ENCODE assay signal across 18 mouse cellular contexts in the genomic region with DNA sequence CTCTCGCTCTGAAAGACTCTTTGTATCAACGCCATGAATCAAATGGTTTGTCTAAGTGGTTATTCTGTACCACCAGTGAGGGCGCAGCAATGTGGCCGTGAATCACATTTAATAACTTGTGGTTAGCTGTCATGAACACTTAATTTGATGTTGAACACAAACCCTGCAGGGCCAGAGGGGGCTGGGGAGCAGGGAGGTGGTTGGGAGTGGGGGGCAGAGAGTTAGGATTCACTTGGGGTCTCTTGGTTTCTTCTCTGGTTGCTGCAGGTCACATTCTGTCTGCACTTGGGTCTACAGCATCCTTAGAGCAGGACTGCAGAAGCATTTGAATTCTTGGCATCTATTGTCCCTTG.
DNase-seq lines count a peak whose midpoint lies in the region; ATAC-seq and TF ChIP-seq lines count a peak whose summit lies in the region.
"Had no signal": no experiment of that assay in that cellular context is flagged by ENCODE, and none has a peak within 500 bp of the region (broad histone marks: within the 10 kb centered on the region; RNA-seq: fewer than 3 reads in every experiment).

No protein-coding gene starts in this region.

- H3K36me3 ChIP-seq in kidney, postnatal 0 days (ENCODE audit: insufficient read depth, low read length): no peaks in the 10 kb centered on the region
- no peaks in the 10 kb centered on the region for H3K36me3 ChIP-seq in kidney, embryonic 15.5 days
- no peaks in the 10 kb centered on the region for H3K36me3 ChIP-seq in neural tube, embryonic 14.5 days (ENCODE audit: control insufficient read depth, insufficient read depth, low read length)
- H3K36me3 ChIP-seq in liver, embryonic 11.5 days (ENCODE audit: control insufficient read depth, insufficient read depth, low read length): no peaks in the 10 kb centered on the region
- H3K36me3 ChIP-seq: hindbrain, embryonic 12.5 days; liver, embryonic 12.5 days; lung, embryonic 15.5 days had no signal

- H3K4me1 ChIP-seq in kidney, postnatal 0 days (replicated peaks; ENCODE audit: insufficient read depth, low read length): no peaks in the 10 kb centered on the region
- H3K4me1 ChIP-seq in kidney, embryonic 15.5 days: no peaks in the 10 kb centered on the region
- H3K4me1 ChIP-seq in neural tube, embryonic 14.5 days (ENCODE audit: control insufficient read depth, insufficient read depth, low read length): no peaks in the 10 kb centered on the region
- H3K4me1 ChIP-seq in liver, embryonic 11.5 days (replicated peaks; ENCODE audit: control insufficient read depth, insufficient read depth, low read length): no peaks in the 10 kb centered on the region
- H3K4me1 ChIP-seq: liver, embryonic 12.5 days; lung, embryonic 15.5 days had no signal

- no peak for TF ChIP-seq CTCF in kidney, postnatal 0 days (IDR thresholded peaks at IDR 0.05; ENCODE audit: low read depth)

- DNase-seq in embryo, embryonic 10.5 days (ENCODE audit: low spot score): peak; percentile 48
- no peak for DNase-seq in embryo, embryonic 10 days (ENCODE audit: low spot score)
- DNase-seq in kidney, postnatal 0 days (ENCODE audit: low spot score): peak; percentile 4
- DNase-seq in fibroblast of lung, adult 2 months (ENCODE audit: low read depth): peak; percentile 55
- no peak for DNase-seq in liver, embryonic 11.5 days (ENCODE audit: low spot score)
- no peak for DNase-seq in right cerebral cortex, postnatal 25 days
- DNase-seq: adrenal gland, postnatal 25 days; gastrocnemius, postnatal 14 days; kidney, adult 2 months had no signal

- H3K4me3 ChIP-seq in kidney, postnatal 0 days (replicated peaks; ENCODE audit: low read depth, low read length): no peak overlapping the region
- H3K4me3 ChIP-seq in kidney, embryonic 15.5 days (replicated peaks): no peak overlapping the region
- H3K4me3 ChIP-seq in neural tube, embryonic 14.5 days (ENCODE audit: low read depth, low read length): no peak overlapping the region
- H3K4me3 ChIP-seq in liver, embryonic 11.5 days (ENCODE audit: low read depth, low read length): no peak overlapping the region
- H3K4me3 ChIP-seq: erythroblast, embryonic 14.5 days; hindbrain, embryonic 12.5 days; liver, embryonic 12.5 days; lung, embryonic 15.5 days had no signal

- no peak overlapping the region for H3K9ac ChIP-seq in kidney, postnatal 0 days (ENCODE audit: low read depth, low read length)
- H3K9ac ChIP-seq in kidney, embryonic 15.5 days: no peak overlapping the region
- H3K9ac ChIP-seq in neural tube, embryonic 14.5 days (replicated peaks; ENCODE audit: low read depth, low read length): no peak overlapping the region
- H3K9ac ChIP-seq in liver, embryonic 11.5 days (ENCODE audit: low read depth, low read length): no peak overlapping the region
- H3K9ac ChIP-seq: forebrain, postnatal 0 days; hindbrain, embryonic 12.5 days; liver, embryonic 12.5 days; lung, embryonic 15.5 days had no signal

- H3K27me3 ChIP-seq in kidney, postnatal 0 days (ENCODE audit: insufficient read depth, low read length): no peaks in the 10 kb centered on the region
- no peaks in the 10 kb centered on the region for H3K27me3 ChIP-seq in kidney, embryonic 15.5 days
- no peaks in the 10 kb centered on the region for H3K27me3 ChIP-seq in neural tube, embryonic 14.5 days (ENCODE audit: control insufficient read depth, insufficient read depth, low read length)
- H3K27me3 ChIP-seq in liver, embryonic 11.5 days (replicated peaks; ENCODE audit: control insufficient read depth, insufficient read depth, low read length): no peaks in the 10 kb centered on the region
- H3K27me3 ChIP-seq: CH12.LX; hindbrain, embryonic 12.5 days; liver, embryonic 12.5 days; lung, embryonic 15.5 days had no signal

- 64% methylated on average over 4 of the region's 4 CpGs for WGBS in kidney, postnatal 0 days
- 56% methylated on average over 4 of the region's 4 CpGs for WGBS in kidney, embryonic 15.5 days
- WGBS in neural tube, embryonic 14.5 days: 49% methylated on average over 4 of the region's 4 CpGs
- 72% methylated on average over 4 of the region's 4 CpGs for WGBS in liver, embryonic 11.5 days

- H3K27ac ChIP-seq in kidney, postnatal 0 days: no peak overlapping the region
- no peak overlapping the region for H3K27ac ChIP-seq in kidney, embryonic 15.5 days
- no peak overlapping the region for H3K27ac ChIP-seq in neural tube, embryonic 14.5 days (ENCODE audit: low read depth, low read length)
- H3K27ac ChIP-seq in liver, embryonic 11.5 days (ENCODE audit: low read depth, low read length): no peak overlapping the region
- H3K27ac ChIP-seq: hindbrain, embryonic 12.5 days; liver, embryonic 12.5 days; lung, embryonic 15.5 days had no signal

- H3K4me2 ChIP-seq in kidney, postnatal 0 days (ENCODE audit: low read length): no peak overlapping the region
- no peak overlapping the region for H3K4me2 ChIP-seq in kidney, embryonic 15.5 days
- no peak overlapping the region for H3K4me2 ChIP-seq in neural tube, embryonic 14.5 days (ENCODE audit: low read depth, low read length)
- no peak overlapping the region for H3K4me2 ChIP-seq in liver, embryonic 11.5 days
- H3K4me2 ChIP-seq: hindbrain, embryonic 12.5 days; liver, embryonic 12.5 days; lung, embryonic 15.5 days had no signal

- no peaks in the 10 kb centered on the region for H3K9me3 ChIP-seq in kidney, postnatal 0 days (replicated peaks; ENCODE audit: low read length)
- H3K9me3 ChIP-seq in kidney, embryonic 15.5 days (replicated peaks): no peaks in the 10 kb centered on the region
- no peaks in the 10 kb centered on the region for H3K9me3 ChIP-seq in neural tube, embryonic 14.5 days (ENCODE audit: control insufficient read depth, low read length)
- H3K9me3 ChIP-seq in liver, embryonic 11.5 days (ENCODE audit: control insufficient read depth, low read length): no peaks in the 10 kb centered on the region
- H3K9me3 ChIP-seq: hindbrain, embryonic 12.5 days; liver, embryonic 12.5 days; lung, embryonic 15.5 days had no signal

- no peak for ATAC-seq in kidney, postnatal 0 days (replicated peaks; ENCODE audit: low FRiP score, low read depth)
- no peak for ATAC-seq in kidney, embryonic 15.5 days (replicated peaks; ENCODE audit: low FRiP score)
- ATAC-seq in neural tube, embryonic 14.5 days (ENCODE audit: low read depth): 0 out of 2 replicates have a peak, but pooled peaks have one; percentile 28
- ATAC-seq in liver, embryonic 11.5 days (replicated peaks; ENCODE audit: low FRiP score): no peak
- ATAC-seq: activated CD4-positive, CD25-positive, alpha-beta regulatory T cell, adult 4 months; liver, embryonic 12.5 days had no signal

Comparison
In these comparisons a context has a peak if more than half of its experiments do, and no peak if none do; other contexts are left out.
1. DNase-seq: peak in embryo, embryonic 10.5 days (single experiment), kidney, postnatal 0 days (single experiment) and fibroblast of lung, adult 2 months (single experiment); none in embryo, embryonic 10 days (single experiment), liver, embryonic 11.5 days (single experiment) and right cerebral cortex, postnatal 25 days (single experiment).